Mouse (Mus musculus): ENCODE results near the gene Olfr628.
"Not testable (repeated sequence)": the region's sequence is repeated elsewhere in the genome, so short reads cannot be mapped to it uniquely, and the experiment has no call there.

Gene Olfr628

GRCm38 (mm10) chr7:103730074-103730473 lies at the start of gene Olfr628:
Olfr628 (plus strand) TSS chr7:103730374.
- DNase-seq (ENCODE audit: low spot score): no peak

GRCm38 (mm10) chr7:103682420-103682819 lies 47.8 kb upstream of the Olfr628 start, which contains the start of gene Olfr625-ps1:
Olfr625-ps1 (plus strand) TSS chr7:103682720.
- no peak for DNase-seq (ENCODE audit: low spot score)

GRCm38 (mm10) chr7:103699469-103699868 lies 30.7 kb upstream of the Olfr628 start:
- DNase-seq (ENCODE audit: low spot score): no peak

GRCm38 (mm10) chr7:103712024-103712423 lies 18.1 kb upstream of the Olfr628 start:
- DNase-seq (ENCODE audit: low spot score): no peak

- no peak for DNase-seq (ENCODE audit: low spot score)
These were observed 15.8 kb upstream of the Olfr628 start, which contains the start of gene Olfr243 for GRCm38 (mm10) chr7:103714371-103714770. Olfr243 (plus strand) TSS chr7:103714671.

GRCm38 (mm10) chr7:103716398-103716797 lies 13.8 kb upstream of the Olfr628 start:
- not testable (repeated sequence) for DNase-seq (ENCODE audit: low spot score)

GRCm38 (mm10) chr7:103744843-103745242 lies 14.7 kb downstream of the Olfr628 start, which contains the start of gene Olfr629:
Olfr629 (minus strand) TSS chr7:103744943.
- no peak for DNase-seq (ENCODE audit: low spot score)

- no peak for DNase-seq (ENCODE audit: low spot score)
These were observed 27.1 kb downstream of the Olfr628 start, which contains the start of gene Olfr630 for GRCm38 (mm10) chr7:103757233-103757632. Olfr630 (minus strand) TSS chr7:103757333.

- not testable (repeated sequence) for DNase-seq (ENCODE audit: low spot score)
These were observed 32.0 kb downstream of the Olfr628 start for GRCm38 (mm10) chr7:103762212-103762611.

- not testable (repeated sequence) for DNase-seq (ENCODE audit: low spot score)
These were observed 37.5 kb downstream of the Olfr628 start for GRCm38 (mm10) chr7:103767687-103768086.

- DNase-seq (ENCODE audit: low spot score): no peak
These were observed 41.3 kb downstream of the Olfr628 start, which contains the start of gene Olfr69 for GRCm38 (mm10) chr7:103771494-103771893. Olfr69 (minus strand) TSS chr7:103771594.

GRCm38 (mm10) chr7:103777652-103778051 lies 47.5 kb downstream of the Olfr628 start:
- DNase-seq (ENCODE audit: low spot score): not testable (repeated sequence)

GRCm38 (mm10) chr7:103779598-103779997 lies 49.4 kb downstream of the Olfr628 start, which contains the start of gene Olfr68:
Olfr68 (minus strand) TSS chr7:103779698.
- no peak for DNase-seq (ENCODE audit: low spot score)
